Mouse (Mus musculus) Muller cell, postnatal 12 days (primary cell): Measurements from ENCODE around the gene Ppp4r3b.

Experiments
- DNase-seq: peaks from one replicate; pipeline ENCODE4 v3.0.0-alpha.2; 2015; ENCODE audit errors: inconsistent ontology term

The Ppp4r3b gene

GRCm38 (mm10) chr11:29172563-29173124 lies at the start of gene Ppp4r3b:
TSS of gene Ppp4r3b (plus strand) at chr11:29172890.
- peak; percentile 99 for DNase-seq

- DNase-seq: no peak
These were observed 42.8 kb upstream of the Ppp4r3b start for GRCm38 (mm10) chr11:29129862-29130384.

DNA sequence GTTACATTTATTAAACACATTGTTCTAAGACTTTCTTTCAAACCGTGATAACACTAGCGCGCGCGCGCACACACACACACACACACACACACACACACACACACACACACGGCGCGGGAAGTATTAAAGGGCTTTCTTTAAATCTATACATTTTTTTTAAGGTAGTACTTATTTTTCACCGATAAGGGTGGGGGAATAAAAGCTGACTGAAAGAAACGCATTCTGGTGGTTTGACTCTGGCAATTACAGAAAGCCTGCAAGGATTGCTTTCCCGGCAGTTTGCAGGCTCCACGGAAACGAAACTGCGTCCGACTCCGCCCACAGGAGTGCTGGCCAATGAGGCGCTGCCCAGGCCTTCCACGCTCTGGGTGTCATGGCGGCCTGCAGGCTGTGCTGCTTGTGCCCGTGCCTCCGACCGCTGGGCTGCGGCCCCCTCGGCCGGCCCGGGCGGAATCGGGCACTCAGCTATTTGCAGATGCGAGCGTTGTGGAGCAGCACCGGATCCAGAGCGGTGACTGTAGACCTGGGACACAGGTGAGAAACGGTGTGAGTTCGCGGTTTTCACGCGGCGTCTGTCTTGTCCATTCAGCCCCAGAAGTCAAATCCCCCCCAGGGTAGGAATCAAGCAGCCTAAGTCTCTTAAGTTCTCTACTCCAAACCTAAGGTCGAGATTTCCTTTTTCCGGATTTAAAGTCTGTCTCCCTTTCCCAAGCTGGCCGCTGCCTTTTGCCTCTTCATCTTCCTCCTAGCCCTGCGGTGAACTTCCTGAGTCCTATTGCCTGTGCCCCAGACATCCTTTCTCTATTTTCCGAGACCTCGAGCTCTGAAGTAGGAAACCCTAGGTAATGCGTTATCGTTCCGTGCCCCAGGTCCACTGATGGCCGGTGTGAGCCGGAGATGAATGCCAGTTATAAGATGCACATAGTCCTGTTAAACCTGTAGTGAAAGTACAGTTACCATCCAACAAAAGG lies 42.0 kb upstream of the Ppp4r3b start, which contains the start of gene Pnpt1:
Gene Pnpt1 (plus strand): TSS at position 360 of the 971 bp plus-strand sequence.
- DNase-seq: peak; percentile 91

GRCm38 (mm10) chr11:29140671-29141070 lies 32.0 kb upstream of the Ppp4r3b start:
- no peak for DNase-seq

DNA sequence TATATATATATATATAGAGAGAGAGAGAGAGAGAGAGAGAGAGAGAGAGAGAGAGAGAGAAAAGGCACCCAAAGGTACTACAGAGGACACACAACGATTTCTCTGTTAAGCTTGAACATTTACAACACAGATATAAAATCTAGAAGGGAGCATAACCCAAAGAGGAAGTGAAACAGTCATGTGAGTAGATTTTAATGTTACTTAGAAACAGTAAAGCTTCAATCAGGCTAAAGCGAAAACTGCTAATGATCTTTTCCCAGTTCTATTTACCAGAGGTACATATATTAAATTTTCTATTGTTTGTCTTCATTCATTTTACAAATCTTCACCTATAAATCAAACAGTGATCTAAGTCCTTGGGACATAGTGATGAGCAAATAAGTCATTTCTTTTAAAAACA lies 23.8 kb upstream of the Ppp4r3b start:
- DNase-seq: no peak

GRCm38 (mm10) chr11:29163569-29163968 lies 9.1 kb upstream of the Ppp4r3b start:
- no peak for DNase-seq

DNA sequence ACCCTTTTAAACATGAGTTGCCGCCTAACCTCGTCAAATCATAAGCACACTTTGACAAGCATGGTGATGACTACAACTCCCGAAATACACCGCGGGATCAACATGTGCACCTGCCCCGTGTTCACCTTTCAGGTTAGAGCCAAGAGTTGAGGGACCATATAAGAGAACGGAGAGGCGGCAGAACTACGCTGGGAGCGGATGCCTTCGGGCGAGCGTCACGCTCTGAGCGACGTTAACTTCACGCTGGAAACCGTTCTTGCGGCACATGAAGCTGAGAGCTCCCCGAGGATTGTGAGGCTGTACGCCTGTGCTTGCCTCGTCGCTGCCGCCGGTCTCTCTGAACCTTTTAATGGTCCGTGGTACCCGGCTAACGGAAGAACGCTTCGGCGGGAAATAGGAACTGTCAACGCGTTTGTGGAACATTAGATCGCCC lies 715 bp upstream of the Ppp4r3b start:
- no peak for DNase-seq

DNA sequence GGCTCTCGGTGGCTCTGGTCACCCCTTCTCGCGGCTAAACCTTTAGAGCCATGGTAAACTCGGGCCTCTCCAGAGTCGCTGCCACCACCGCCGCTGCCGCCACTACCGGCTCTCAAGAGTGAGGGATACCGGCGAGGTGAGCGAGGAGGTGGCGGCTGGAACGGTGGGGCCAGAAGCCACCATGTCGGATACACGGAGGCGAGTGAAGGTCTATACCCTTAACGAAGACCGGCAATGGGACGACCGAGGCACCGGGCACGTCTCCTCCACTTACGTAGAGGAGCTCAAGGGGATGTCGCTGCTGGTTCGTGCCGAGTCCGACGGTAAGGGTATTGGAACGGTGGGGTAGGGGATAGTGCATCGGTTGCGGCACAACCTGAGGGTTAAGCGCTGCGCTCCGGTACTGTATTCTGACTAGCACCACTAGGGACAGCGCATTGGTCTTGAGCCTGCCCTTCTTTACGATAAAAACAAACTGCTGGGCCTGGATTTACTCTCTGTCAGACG lies 488 bp downstream of the Ppp4r3b start:
- peak; percentile 72 for DNase-seq

GRCm38 (mm10) chr11:29173706-29174436 lies 1.2 kb downstream of the Ppp4r3b start:
- peak; percentile 12 for DNase-seq

DNA sequence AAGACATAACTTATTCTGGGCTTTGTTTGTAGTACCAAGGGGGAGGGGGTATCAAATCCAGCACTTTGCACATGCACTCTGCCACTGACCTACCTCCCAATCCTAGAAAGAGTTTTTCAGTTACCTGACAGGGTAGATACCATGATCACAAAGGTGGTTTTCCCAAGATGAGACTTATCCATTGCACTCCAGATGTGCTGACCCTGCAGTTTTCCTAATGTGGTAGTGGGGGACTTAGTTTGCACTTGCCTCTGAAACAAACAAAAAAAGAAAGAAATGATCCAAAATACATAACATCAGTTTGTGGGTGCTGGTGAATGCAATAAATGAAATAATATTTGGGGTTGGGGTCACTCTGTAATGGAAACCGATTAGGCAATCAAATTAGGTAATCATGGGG lies 6.6 kb downstream of the Ppp4r3b start:
- no peak for DNase-seq

DNA sequence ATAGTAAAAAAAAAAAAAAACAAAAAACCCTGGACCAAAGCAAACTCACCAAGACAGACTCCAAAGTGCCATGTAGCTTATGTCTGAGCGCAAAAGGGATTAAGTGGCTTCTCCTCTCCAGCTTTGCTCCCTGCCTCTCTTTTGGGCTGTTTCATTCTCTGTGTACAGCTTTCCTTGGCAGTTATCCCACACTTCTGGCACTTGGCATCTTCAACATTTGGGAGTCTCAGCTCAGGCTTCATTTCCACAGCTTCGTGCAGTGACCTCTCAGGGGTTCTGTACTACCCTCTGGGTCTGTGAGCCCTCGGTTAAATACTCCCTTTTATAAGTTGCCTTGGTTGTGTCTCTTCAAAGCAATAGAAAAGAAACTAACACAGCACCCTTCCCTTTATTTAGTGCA lies 8.0 kb downstream of the Ppp4r3b start:
- DNase-seq: peak; percentile 41

- DNase-seq: no peak
These were observed 9.1 kb downstream of the Ppp4r3b start for GRCm38 (mm10) chr11:29181751-29182150.

GRCm38 (mm10) chr11:29188981-29189380 lies 16.3 kb downstream of the Ppp4r3b start:
- DNase-seq: no peak

DNA sequence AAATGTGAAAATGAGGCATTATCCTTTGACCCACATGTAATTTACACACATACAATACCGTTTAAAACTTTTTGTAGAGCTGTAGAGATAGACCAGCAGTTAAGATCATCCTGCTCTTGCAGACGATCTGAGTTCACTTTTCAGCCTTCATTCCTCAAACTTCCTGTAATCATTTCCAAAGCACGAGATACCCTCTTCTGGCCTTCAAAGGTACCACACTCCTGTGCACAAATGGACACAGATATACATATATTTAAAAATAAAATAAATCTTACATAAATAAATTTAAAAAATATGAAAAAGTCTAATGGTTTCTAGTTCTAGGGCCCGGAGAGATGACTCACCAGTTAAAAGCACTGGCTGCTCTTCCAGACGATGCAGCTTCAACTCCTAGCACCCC lies 31.0 kb downstream of the Ppp4r3b start:
- no peak for DNase-seq

GRCm38 (mm10) chr11:29209774-29210173 lies 37.1 kb downstream of the Ppp4r3b start:
- no peak for DNase-seq

GRCm38 (mm10) chr11:29216196-29216595 lies 43.5 kb downstream of the Ppp4r3b start:
- DNase-seq: no peak

DNA sequence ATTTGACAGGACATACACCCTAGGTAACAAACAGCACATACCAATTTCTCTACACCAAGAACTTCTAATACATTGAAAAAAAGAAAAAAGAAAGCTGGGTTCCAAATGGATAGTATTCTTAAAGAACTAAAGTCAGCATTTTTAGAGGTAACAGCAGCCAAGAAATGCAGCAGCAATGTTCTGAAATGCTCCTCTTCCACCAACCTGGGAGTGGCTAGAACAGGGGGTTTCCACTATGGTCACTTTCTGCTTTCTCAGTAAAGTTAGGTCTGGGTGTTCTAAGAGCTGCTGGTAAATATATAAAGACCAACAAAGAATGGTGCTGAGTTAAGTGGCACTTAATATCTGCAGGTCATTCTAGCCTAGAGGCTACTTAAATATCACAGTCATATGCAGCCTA lies 46.4 kb downstream of the Ppp4r3b start:
- no peak for DNase-seq

GRCm38 (mm10) chr11:29222310-29222709 lies 49.6 kb downstream of the Ppp4r3b start:
- no peak for DNase-seq

GRCm38 (mm10) chr11:29224754-29225153 lies 52.1 kb downstream of the Ppp4r3b start:
- no peak for DNase-seq

DNA sequence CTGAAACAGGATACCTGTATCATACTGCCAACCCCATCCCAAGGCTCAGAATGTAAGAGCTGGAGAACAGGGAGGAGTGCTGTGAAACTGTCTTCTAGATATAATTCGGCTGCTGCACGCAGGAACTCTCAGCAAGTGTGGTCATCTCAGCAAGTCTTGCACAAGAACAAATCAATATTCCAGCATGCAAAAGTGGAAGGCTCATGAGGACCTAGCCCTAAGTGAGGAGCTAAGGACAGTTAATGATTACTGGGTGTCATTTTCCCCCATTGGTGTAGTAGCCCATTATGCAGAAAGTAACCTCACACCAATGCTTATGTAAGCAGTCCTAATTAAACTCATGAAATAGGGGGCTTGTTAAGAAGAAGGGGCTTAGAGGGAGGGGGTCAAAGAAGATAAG lies 56.3 kb downstream of the Ppp4r3b start:
- no peak for DNase-seq

DNA sequence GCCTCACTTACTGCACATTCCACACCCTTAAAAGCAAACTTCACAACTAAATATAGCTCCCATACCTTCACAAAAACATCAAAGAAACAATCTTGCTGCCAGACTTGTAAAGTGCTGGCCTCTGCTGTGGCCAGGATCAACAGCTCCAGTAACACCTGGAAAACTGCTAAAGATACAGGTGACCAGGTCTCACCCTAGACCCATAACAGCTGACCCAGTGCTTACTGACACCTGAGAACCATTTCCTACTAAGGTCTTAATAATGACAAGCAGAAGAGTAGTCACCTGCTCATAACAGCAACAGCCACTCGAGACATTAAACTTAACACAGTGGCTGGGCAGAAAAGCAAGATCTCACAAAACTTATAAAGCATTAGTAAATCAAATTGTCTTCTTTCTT lies 60.9 kb downstream of the Ppp4r3b start:
- no peak for DNase-seq

DNA sequence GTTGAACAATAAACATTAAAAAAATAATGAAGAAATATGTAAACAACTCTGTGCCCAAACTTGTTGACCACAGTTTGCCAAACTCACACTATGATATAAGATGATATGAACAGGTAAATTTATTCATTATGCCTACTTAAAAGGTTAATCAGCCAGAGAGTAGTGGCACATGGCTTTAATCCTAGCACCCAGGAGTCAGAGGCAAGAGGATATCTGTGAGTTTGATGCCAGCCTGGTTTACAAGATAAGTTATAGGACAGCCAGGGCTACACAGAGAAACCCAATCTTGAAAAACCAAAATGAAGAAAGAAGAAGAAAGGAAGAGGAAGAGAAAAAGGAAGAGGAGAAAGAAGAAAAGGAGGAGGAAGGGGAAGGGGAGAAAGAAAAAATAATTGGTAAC lies 64.7 kb downstream of the Ppp4r3b start:
- no peak for DNase-seq
